Mouse (Mus musculus): ENCODE measurements at regions not wholly inside any gene's neighbourhood (a gene's known extent, or its start where the extent isn't known, plus 50 kb on each side); places are given as distances from the start of the nearest gene placed in this dataset.
A peak's percentile ranks its signal among the peaks of the same experiment; 100 is the strongest.

GRCm38 (mm10) chr5:45144186-45144585 lies 305.9 kb downstream of the Qdpr start:
- no peak for ATAC-seq (replicated peaks; ENCODE audit: low read depth, poor library complexity, severe bottlenecking)

- ATAC-seq (replicated peaks; ENCODE audit: low read depth, poor library complexity, severe bottlenecking): no peak
Observed at GRCm38 (mm10) chr5:45137198-45137973, 312.6 kb downstream of the Qdpr start.

- no peak for ATAC-seq (replicated peaks; ENCODE audit: low read depth, poor library complexity, severe bottlenecking)
Observed at GRCm38 (mm10) chr5:45136696-45137095, 313.3 kb downstream of the Qdpr start.

- ATAC-seq (replicated peaks; ENCODE audit: low read depth, poor library complexity, severe bottlenecking): no peak
Observed at GRCm38 (mm10) chr5:45127971-45128370, 322.1 kb downstream of the Qdpr start.

GRCm38 (mm10) chr5:45121751-45122280 lies 322.3 kb upstream of the Ldb2 start:
- ATAC-seq (replicated peaks; ENCODE audit: low read depth, poor library complexity, severe bottlenecking): no peak

GRCm38 (mm10) chr5:45119757-45120156 lies 320.3 kb upstream of the Ldb2 start:
- no peak for ATAC-seq (replicated peaks; ENCODE audit: low read depth, poor library complexity, severe bottlenecking)

GRCm38 (mm10) chr5:45111246-45111645 lies 311.8 kb upstream of the Ldb2 start:
- no peak for ATAC-seq (replicated peaks; ENCODE audit: low read depth, poor library complexity, severe bottlenecking)

GRCm38 (mm10) chr5:45110797-45111196 lies 311.3 kb upstream of the Ldb2 start:
- no peak for ATAC-seq (replicated peaks; ENCODE audit: low read depth, poor library complexity, severe bottlenecking)

- no peak for ATAC-seq (replicated peaks; ENCODE audit: low read depth, poor library complexity, severe bottlenecking)
Observed at GRCm38 (mm10) chr5:45105236-45105816, 305.8 kb upstream of the Ldb2 start.

- ATAC-seq (replicated peaks; ENCODE audit: low read depth, poor library complexity, severe bottlenecking): no peak
Observed at GRCm38 (mm10) chr5:45103763-45104428, 304.4 kb upstream of the Ldb2 start.

GRCm38 (mm10) chr5:45102661-45103060 lies 303.2 kb upstream of the Ldb2 start:
- no peak for ATAC-seq (replicated peaks; ENCODE audit: low read depth, poor library complexity, severe bottlenecking)

- no peak for ATAC-seq (replicated peaks; ENCODE audit: low read depth, poor library complexity, severe bottlenecking)
Observed at GRCm38 (mm10) chr5:45101777-45102176, 302.3 kb upstream of the Ldb2 start.

GRCm38 (mm10) chr5:45099082-45099481 lies 299.6 kb upstream of the Ldb2 start:
- ATAC-seq (replicated peaks; ENCODE audit: low read depth, poor library complexity, severe bottlenecking): no peak

- ATAC-seq (replicated peaks; ENCODE audit: low read depth, poor library complexity, severe bottlenecking): no peak
Observed at GRCm38 (mm10) chr5:45097941-45098340, 298.5 kb upstream of the Ldb2 start.

GRCm38 (mm10) chr5:45084741-45085140 lies 285.3 kb upstream of the Ldb2 start:
- ATAC-seq (replicated peaks; ENCODE audit: low read depth, poor library complexity, severe bottlenecking): no peak

- no peak for ATAC-seq (replicated peaks; ENCODE audit: low read depth, poor library complexity, severe bottlenecking)
Observed at GRCm38 (mm10) chr5:45082601-45083000, 283.1 kb upstream of the Ldb2 start.

GRCm38 (mm10) chr5:45076347-45076890 lies 276.9 kb upstream of the Ldb2 start:
- ATAC-seq (replicated peaks; ENCODE audit: low read depth, poor library complexity, severe bottlenecking): 0 out of 2 replicates have a peak, but pooled peaks have one; percentile 27

- peak; percentile 91 for ATAC-seq (replicated peaks; ENCODE audit: low read depth, poor library complexity, severe bottlenecking)
Observed at GRCm38 (mm10) chr5:45075195-45075594, 275.7 kb upstream of the Ldb2 start.

GRCm38 (mm10) chr5:45072529-45072928 lies 273.0 kb upstream of the Ldb2 start:
- no peak for ATAC-seq (replicated peaks; ENCODE audit: low read depth, poor library complexity, severe bottlenecking)

GRCm38 (mm10) chr5:45065917-45066699 lies 266.6 kb upstream of the Ldb2 start:
- no peak for ATAC-seq (replicated peaks; ENCODE audit: low read depth, poor library complexity, severe bottlenecking)

Data from common myeloid progenitor, adult 5-6 weeks (primary cell).